Mouse (Mus musculus) intestine, embryonic 14.5 days (tissue): Measurements from ENCODE around the gene Med24. TPM values are rescaled to one million over a fixed set of nuclear protein-coding genes. Genes with fewer than 3 reads are reported as not detected.
"Not testable (repeated sequence)": the region's sequence is repeated elsewhere in the genome, so short reads cannot be mapped to it uniquely, and the experiment has no call there.

ENCODE experiments used
- ATAC-seq: fragments of 200-750 bp; cut with Nextera tagmentation; replicated peaks from 2 replicates; pipeline ENCODE4 v1.8.0; 2017; ENCODE audit warnings: low read depth, moderate number of reproducible peaks, moderate TSS enrichment, moderate library complexity; ENCODE audit not compliant: low FRiP score, low TSS enrichment
- DNase-seq: peaks from one replicate; pipeline ENCODE4 v3.0.0-alpha.2; 2018; ENCODE audit warnings: low spot score
- H3K27ac ChIP-seq: fragments of 300-500 bp; sonication (generic); 2 replicates; pipeline ENCODE4 v1.5.1; 2014; ENCODE audit warnings: low read depth, mild to moderate bottlenecking, control low read depth
- H3K27me3 ChIP-seq: fragments of 300-500 bp; sonication (generic); replicated peaks from 2 replicates; pipeline ENCODE4 v1.6.1; 2014; ENCODE audit warnings: low read length, control low read depth; ENCODE audit not compliant: control insufficient read depth, insufficient read depth
- H3K36me3 ChIP-seq: fragments of 300-500 bp; sonication (generic); 2 replicates; pipeline ENCODE4 v1.6.1; 2014; ENCODE audit warnings: low read length, control low read depth; ENCODE audit not compliant: control insufficient read depth, insufficient read depth
- H3K4me1 ChIP-seq: fragments of 300-500 bp; sonication (generic); replicated peaks from 2 replicates; pipeline ENCODE4 v1.6.1; 2014; ENCODE audit warnings: low read length, control low read depth, mixed read lengths; ENCODE audit not compliant: control insufficient read depth, insufficient read depth
- H3K4me2 ChIP-seq: fragments of 300-500 bp; sonication (generic); 2 replicates; pipeline ENCODE4 v1.6.1; 2014; ENCODE audit warnings: low read length
- H3K4me3 ChIP-seq: fragments of 300-500 bp; sonication (generic); 2 replicates; pipeline ENCODE4 v1.5.1; 2014; ENCODE audit warnings: low read depth, low read length, control low read depth, mixed read lengths
- H3K9ac ChIP-seq: fragments of 300-500 bp; sonication (generic); 2 replicates; pipeline ENCODE4 v1.6.1; 2014; ENCODE audit warnings: mild to moderate bottlenecking, low read length
- H3K9me3 ChIP-seq: fragments of 300-500 bp; sonication (generic); 2 replicates; pipeline ENCODE4 v1.6.1; 2016; ENCODE audit warnings: low read length, control low read depth; ENCODE audit not compliant: control insufficient read depth
- WGBS: fragments of 180-500 bp; shearing (Covaris S2); extraction: QIAGEN DNeasy Blood & Tissue Kit; methylation state at CpG from one replicate; pipeline ENCODE4 v1.1.7; 2014; 5-methylcytosine and 5-hydroxymethylcytosine counted together
- polyA plus RNA-seq: library from polyadenylated mRNA; unstranded; fragments of >200 nt; fragmentation: Nextera tagmentation; extraction: Ambion mirVana; gene quantifications from 2 replicates; pipeline ENCODE4 v1.2.1, GENCODE M21; 2014

Gene Med24
- polyA plus RNA-seq, 1 experiment from 2014 or later, result 43.0 TPM

GRCm38 (mm10) chr11:98682811-98683210, 46.4 kb downstream of the Med24 start:
- H3K4me3 ChIP-seq, result peak overlapping the region; percentile 92
- H3K4me2 ChIP-seq, result peak overlapping the region; percentile 88
- H3K27ac ChIP-seq, result peak overlapping the region; percentile 75; the same call in 1 of the 2 replicates
- peaks cover 27% of the 10 kb centered on the region for H3K36me3 ChIP-seq
- DNase-seq (no peak), ATAC-seq (peak; percentile 33)
- WGBS, result 0% methylated on average over 23 of the region's 23 CpGs
- H3K27me3 ChIP-seq, result no peaks in the 10 kb centered on the region
- H3K9me3 ChIP-seq, result no peaks in the 10 kb centered on the region
- peaks cover 16% of the 10 kb centered on the region for H3K4me1 ChIP-seq
- peak overlapping the region; percentile 95 for H3K9ac ChIP-seq

- Histone ChIP-seq H3K4me2 (peak within 1 kb of the TSS; percentile 88), H3K27ac (peak within 1 kb of the TSS; percentile 75), H3K4me1 (peaks cover 16% of the 10 kb centered on the region), H3K9ac (peak within 1 kb of the TSS; percentile 95), H3K4me3 (peak within 1 kb of the TSS; percentile 92), H3K36me3 (peaks cover 19% of the 10 kb centered on the region), H3K27me3 (no peaks in the 10 kb centered on the region), H3K9me3 (no peaks in the 10 kb centered on the region)
- DNase-seq, result peak; percentile 99
- peak; percentile 96 for ATAC-seq
- WGBS, result 5% methylated on average over 45 of the region's 45 CpGs
Measured at GRCm38 (mm10) chr11:98681786-98682745, 47.2 kb downstream of the Med24 start, which contains the start of gene Psmd3. Psmd3 (plus strand) TSS chr11:98682554.

- ATAC-seq (no peak), DNase-seq (no peak)
- Histone ChIP-seq H3K27me3 (no peaks in the 10 kb centered on the region), H3K9me3 (no peaks in the 10 kb centered on the region), H3K9ac (no peak overlapping the region), H3K36me3 (peaks cover 12% of the 10 kb centered on the region), H3K4me2 (peak overlapping the region; percentile 59), H3K27ac (no peak overlapping the region), H3K4me1 (peaks cover 16% of the 10 kb centered on the region), H3K4me3 (no peak overlapping the region)
- WGBS, result 80% methylated on average over 4 of the region's 4 CpGs
Measured at GRCm38 (mm10) chr11:98681186-98681585, 48.0 kb downstream of the Med24 start.

- H3K27ac ChIP-seq, H3K4me3 ChIP-seq, H3K4me2 ChIP-seq, H3K36me3 ChIP-seq, H3K27me3 ChIP-seq, H3K9ac ChIP-seq, DNase-seq, ATAC-seq, H3K9me3 ChIP-seq: not testable (repeated sequence)
- whole genome bisulfite sequencing, result 81% methylated on average over 4 of the region's 4 CpGs
- H3K4me1 ChIP-seq, result peaks cover 16% of the 10 kb centered on the region
Measured at GRCm38 (mm10) chr11:98680595-98680994, 48.6 kb downstream of the Med24 start.

- Histone ChIP-seq H3K36me3 (no peaks in the 10 kb centered on the region; the same call in 1 of the 2 replicates), H3K27ac (no peak overlapping the region), H3K4me3 (no peak overlapping the region), H3K4me2 (no peak overlapping the region), H3K27me3 (no peaks in the 10 kb centered on the region), H3K9me3 (no peaks in the 10 kb centered on the region), H3K4me1 (peaks cover 16% of the 10 kb centered on the region), H3K9ac (no peak overlapping the region)
- 97% methylated on average over 1 of the region's 1 CpGs for WGBS
- no peak for DNase-seq
- no peak for ATAC-seq
Measured at GRCm38 (mm10) chr11:98680023-98680422, 49.2 kb downstream of the Med24 start.

GRCm38 (mm10) chr11:98675829-98676363, 53.3 kb downstream of the Med24 start:
- ATAC-seq (no peak), DNase-seq (no peak)
- H3K4me2 ChIP-seq, result no peak overlapping the region
- no peaks in the 10 kb centered on the region for H3K9me3 ChIP-seq
- 24% methylated on average over 7 of the region's 7 CpGs for WGBS
- H3K36me3 ChIP-seq, result no peaks in the 10 kb centered on the region
- no peaks in the 10 kb centered on the region for H3K27me3 ChIP-seq
- no peak overlapping the region for H3K9ac ChIP-seq
- H3K4me3 ChIP-seq, result no peak overlapping the region
- 0 out of 2 replicates have a peak, but pooled peaks cover 2% of the 10 kb centered on the region for H3K4me1 ChIP-seq
- no peak overlapping the region for H3K27ac ChIP-seq

GRCm38 (mm10) chr11:98673136-98673535, 56.1 kb downstream of the Med24 start:
- 10% methylated on average over 6 of the region's 7 CpGs for WGBS
- H3K4me3 ChIP-seq, ATAC-seq, H3K4me2 ChIP-seq, H3K27ac ChIP-seq, H3K27me3 ChIP-seq, H3K9me3 ChIP-seq, H3K4me1 ChIP-seq, H3K36me3 ChIP-seq, H3K9ac ChIP-seq: not testable (repeated sequence)
- DNase-seq, result peak; percentile 75

GRCm38 (mm10) chr11:98672482-98672881, 56.8 kb downstream of the Med24 start:
- Histone ChIP-seq H3K27me3 (peaks cover 9% of the 10 kb centered on the region), H3K4me3 (no peak overlapping the region), H3K9ac (no peak overlapping the region), H3K4me2 (no peak overlapping the region), H3K27ac (no peak overlapping the region), H3K9me3 (no peaks in the 10 kb centered on the region), H3K36me3 (no peaks in the 10 kb centered on the region), H3K4me1 (no peaks in the 10 kb centered on the region)
- 86% methylated on average over 5 of the region's 5 CpGs for WGBS
- no peak for ATAC-seq
- DNase-seq, result no peak
